Mouse (Mus musculus) cerebellum, adult 2 months (tissue): ENCODE data around the gene Abhd17b.

Experiments used
- CTCF ChIP-seq: fragments of 200-500 bp; IDR thresholded peaks from 2 replicates; pipeline ENCODE4 v1.5.1; 2011; ENCODE audit warnings: low read depth, mild to moderate bottlenecking, control low read depth, low read length, moderate library complexity, borderline replicate concordance; ENCODE audit not compliant: insufficient read depth
- POLR2A ChIP-seq: fragments of 200-500 bp; IDR thresholded peaks from 2 replicates; pipeline ENCODE4 v1.6.1; 2011; ENCODE audit warnings: low read length, control low read depth, borderline replicate concordance; ENCODE audit not compliant: insufficient read depth

GRCm38 (mm10) chr19:21680986-21681385 lies 28.0 kb downstream of the Abhd17b start:
- TF ChIP-seq CTCF, result no peak
- no peak for TF ChIP-seq POLR2A
